Comparison of ENCODE assay signal across 35 mouse cellular contexts in genomic region chr4:115325722-115326121, GRCm38 (mm10). TPM values are rescaled to one million over a fixed set of nuclear protein-coding genes. Genes with fewer than 3 reads are reported as not detected.
"Had no signal": no experiment of that assay in that cellular context is flagged by ENCODE, and none has a peak within 500 bp of the region (broad histone marks: within the 10 kb centered on the region; RNA-seq: fewer than 3 reads in every experiment).

No protein-coding gene starts in this region.

RNA-seq across cellular contexts. Expression of gene Cyp4a12a, which starts 26.9 kb away (rescaled TPM):
- total RNA-seq: heart, postnatal 10 days; heart, postnatal 14 days; heart, postnatal 25 days; heart, postnatal 36 days; heart, postnatal 4 days; hematopoietic stem cell, adult 5-6 weeks; hindbrain, postnatal 0 days; layer of hippocampus, adult 18-20 months; layer of hippocampus, adult 2 months; layer of hippocampus, adult 8-10 months; layer of hippocampus, postnatal 10 days; layer of hippocampus, postnatal 14 days; layer of hippocampus, postnatal 25 days; layer of hippocampus, postnatal 36 days; left cerebral cortex, adult 18-20 months had no signal
- polyA plus RNA-seq: heart, embryonic 10.5 days; heart, embryonic 11.5 days; heart, embryonic 12.5 days; heart, embryonic 13.5 days; heart, embryonic 14.5 days; heart, embryonic 15.5 days; heart, embryonic 16.5 days; heart, postnatal 0 days; hindbrain, embryonic 10.5 days; hindbrain, embryonic 11.5 days; hindbrain, embryonic 12.5 days; hindbrain, embryonic 13.5 days; hindbrain, embryonic 14.5 days; hindbrain, embryonic 15.5 days; hindbrain, embryonic 16.5 days; hindbrain, postnatal 0 days; inflammation-experienced regulatory T-cells, adult 6 months; intestine, embryonic 14.5 days; intestine, embryonic 16.5 days; kidney, embryonic 14.5 days; large intestine, adult 2 months had no signal
